Mouse (Mus musculus): ENCODE measurements around the gene Eya3.

- no peak for TF ChIP-seq EP300 (IDR thresholded peaks at IDR 0.05; ENCODE audit: low read length)
- no peak for TF ChIP-seq POLR2A (IDR thresholded peaks at IDR 0.05; ENCODE audit: low read depth, low read length)
These were observed 38.2 kb downstream of the Eya3 start for GRCm38 (mm10) chr4:132676771-132677539.
